Mouse (Mus musculus): Measurements from ENCODE around the gene Pigq. TPM values are rescaled to one million over a fixed set of nuclear protein-coding genes. Genes with fewer than 3 reads are reported as not detected.
A peak's percentile ranks its signal among the peaks of the same experiment; 100 is the strongest.

The Pigq gene
- total and polyA plus RNA-seq, 3 experiments, result 41.4 to 431 (median 136) TPM

DNA sequence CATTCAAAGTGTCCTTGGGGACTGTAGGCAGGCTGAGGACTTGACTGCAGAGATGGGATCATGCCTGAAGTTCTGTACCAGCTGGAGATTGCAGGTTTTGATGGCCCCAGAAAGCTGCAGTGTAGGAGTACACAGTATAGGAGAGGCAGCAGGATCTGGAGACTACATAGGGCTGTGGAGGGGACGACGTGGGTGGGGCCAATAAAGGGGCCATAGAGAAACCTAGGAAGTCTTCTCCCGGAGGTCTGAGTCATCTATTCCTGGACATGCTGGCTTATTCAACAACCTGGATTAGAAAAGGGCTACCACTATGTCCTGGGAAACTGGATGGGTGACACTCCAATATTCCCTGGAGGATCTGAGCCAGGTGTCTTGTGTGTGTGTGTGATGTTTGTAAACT, 11.0 kb upstream of the Pigq start:
- DNase-seq (ENCODE audit: low spot score) (no peak), ATAC-seq (ENCODE audit: extremely low read depth, insufficient number of reproducible peaks, low FRiP score, poor library complexity, severe bottlenecking) (no peak)
- H3K4me1 ChIP-seq (ENCODE audit: insufficient read depth, low read depth, low read length), result peaks cover 30% of the 10 kb centered on the region
- H3K9me3 ChIP-seq (replicated peaks), result peaks cover 5% of the 10 kb centered on the region
- no peak for TF ChIP-seq GATA1 (IDR thresholded peaks at IDR 0.05; ENCODE audit: borderline replicate concordance, low read length)
- no peak for TF ChIP-seq POLR2AphosphoS5 (IDR thresholded peaks at IDR 0.05; ENCODE audit: insufficient replicate concordance, low read depth, low read length)
- TF ChIP-seq GATA2 (IDR thresholded peaks at IDR 0.05; ENCODE audit: borderline replicate concordance, low read depth, low read length), result no peak
- TF ChIP-seq TAL1 (conservative IDR thresholded peaks at IDR 0.05; ENCODE audit: low read depth, low read length), result no peak
- no peak for TF ChIP-seq CTCF (IDR thresholded peaks at IDR 0.05; ENCODE audit: low read depth, low read length)
- H3K27me3 ChIP-seq (ENCODE audit: insufficient read depth, low read length), result peaks cover 27% of the 10 kb centered on the region
- H3K36me3 ChIP-seq (replicated peaks), result peaks cover 48% of the 10 kb centered on the region
- no peak overlapping the region for H3K4me3 ChIP-seq (ENCODE audit: low read depth, low read length)

DNA sequence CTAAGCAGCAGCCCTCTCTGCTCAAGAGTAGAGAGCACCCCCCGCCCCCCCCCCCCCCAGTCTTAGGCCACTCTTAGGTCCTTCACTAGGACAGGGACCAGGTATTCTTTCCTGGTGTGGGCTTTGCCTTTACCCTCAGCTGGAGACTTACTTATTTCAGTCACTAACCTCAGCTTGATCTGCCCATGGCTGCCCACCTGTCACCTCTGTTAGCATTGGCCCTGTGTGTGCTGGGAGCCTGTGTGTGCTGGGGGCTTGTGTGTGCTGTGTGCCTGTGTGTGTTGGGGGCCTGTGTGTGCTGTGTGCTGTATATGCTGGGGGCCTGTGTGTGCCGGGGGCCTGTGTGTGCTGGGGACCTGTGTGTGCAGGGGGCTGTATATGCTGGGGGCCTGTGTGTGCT, 9.9 kb upstream of the Pigq start:
- no peak for TF ChIP-seq POLR2AphosphoS5 (IDR thresholded peaks at IDR 0.05; ENCODE audit: insufficient replicate concordance, low read depth, low read length)
- no peak for TF ChIP-seq TAL1 (conservative IDR thresholded peaks at IDR 0.05; ENCODE audit: low read depth, low read length)
- no peak for TF ChIP-seq GATA1 (IDR thresholded peaks at IDR 0.05; ENCODE audit: borderline replicate concordance, low read length)
- no peak for TF ChIP-seq CTCF (IDR thresholded peaks at IDR 0.05; ENCODE audit: low read depth, low read length)
- TF ChIP-seq GATA2 (IDR thresholded peaks at IDR 0.05; ENCODE audit: borderline replicate concordance, low read depth, low read length), result no peak
- H3K9me3 ChIP-seq (replicated peaks), result peaks cover 5% of the 10 kb centered on the region
- peaks cover 38% of the 10 kb centered on the region for H3K27me3 ChIP-seq (ENCODE audit: insufficient read depth, low read length)

DNA sequence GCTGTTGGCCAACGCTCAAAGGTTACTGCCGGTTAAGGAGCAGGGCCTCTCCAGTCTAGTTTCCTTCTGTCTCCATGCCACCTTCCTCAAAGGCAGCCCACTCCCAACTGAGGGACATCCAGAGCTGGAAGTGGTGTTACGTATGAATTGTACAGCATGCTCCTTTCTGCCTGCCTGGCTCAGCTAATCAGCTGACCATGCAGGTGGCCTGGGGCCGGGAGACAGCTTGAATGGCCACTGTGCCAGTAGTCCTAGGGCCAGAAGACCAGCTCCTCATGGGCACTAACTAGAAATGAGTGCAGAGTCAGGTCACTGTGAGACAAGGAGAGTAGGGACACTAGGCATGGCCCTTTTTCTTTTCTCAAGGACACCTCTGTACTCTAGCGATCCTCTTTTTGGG, 8.4 kb upstream of the Pigq start:
- no peak for DNase-seq (ENCODE audit: low spot score)
- no peak for TF ChIP-seq POLR2AphosphoS5 (IDR thresholded peaks at IDR 0.05; ENCODE audit: insufficient replicate concordance, low read depth, low read length)
- no peak for TF ChIP-seq GATA1 (IDR thresholded peaks at IDR 0.05; ENCODE audit: borderline replicate concordance, low read length)
- no peak for TF ChIP-seq GATA2 (IDR thresholded peaks at IDR 0.05; ENCODE audit: borderline replicate concordance, low read depth, low read length)
- no peak for TF ChIP-seq TAL1 (conservative IDR thresholded peaks at IDR 0.05; ENCODE audit: low read depth, low read length)
- H3K27me3 ChIP-seq (ENCODE audit: insufficient read depth, low read length), result peaks cover 38% of the 10 kb centered on the region
- peaks cover 22% of the 10 kb centered on the region for H3K36me3 ChIP-seq (replicated peaks)
- no peak overlapping the region for H3K4me3 ChIP-seq (ENCODE audit: low read depth, low read length)
- peaks cover 28% of the 10 kb centered on the region for H3K4me1 ChIP-seq (ENCODE audit: insufficient read depth, low read depth, low read length)
- H3K9me3 ChIP-seq (replicated peaks), result peaks cover 5% of the 10 kb centered on the region
- no peak for ATAC-seq (ENCODE audit: extremely low read depth, insufficient number of reproducible peaks, low FRiP score, poor library complexity, severe bottlenecking)

More for the DNA sequence above, 9.9 kb upstream of the Pigq start:
- Histone ChIP-seq H3K4me1 (ENCODE audit: insufficient read depth, low read depth, low read length) (peaks cover 30% of the 10 kb centered on the region), H3K4me3 (ENCODE audit: low read depth, low read length) (no peak overlapping the region), H3K36me3 (replicated peaks) (peaks cover 38% of the 10 kb centered on the region)
- DNase-seq (ENCODE audit: low spot score) (no peak), ATAC-seq (ENCODE audit: extremely low read depth, insufficient number of reproducible peaks, low FRiP score, poor library complexity, severe bottlenecking) (no peak)

DNA sequence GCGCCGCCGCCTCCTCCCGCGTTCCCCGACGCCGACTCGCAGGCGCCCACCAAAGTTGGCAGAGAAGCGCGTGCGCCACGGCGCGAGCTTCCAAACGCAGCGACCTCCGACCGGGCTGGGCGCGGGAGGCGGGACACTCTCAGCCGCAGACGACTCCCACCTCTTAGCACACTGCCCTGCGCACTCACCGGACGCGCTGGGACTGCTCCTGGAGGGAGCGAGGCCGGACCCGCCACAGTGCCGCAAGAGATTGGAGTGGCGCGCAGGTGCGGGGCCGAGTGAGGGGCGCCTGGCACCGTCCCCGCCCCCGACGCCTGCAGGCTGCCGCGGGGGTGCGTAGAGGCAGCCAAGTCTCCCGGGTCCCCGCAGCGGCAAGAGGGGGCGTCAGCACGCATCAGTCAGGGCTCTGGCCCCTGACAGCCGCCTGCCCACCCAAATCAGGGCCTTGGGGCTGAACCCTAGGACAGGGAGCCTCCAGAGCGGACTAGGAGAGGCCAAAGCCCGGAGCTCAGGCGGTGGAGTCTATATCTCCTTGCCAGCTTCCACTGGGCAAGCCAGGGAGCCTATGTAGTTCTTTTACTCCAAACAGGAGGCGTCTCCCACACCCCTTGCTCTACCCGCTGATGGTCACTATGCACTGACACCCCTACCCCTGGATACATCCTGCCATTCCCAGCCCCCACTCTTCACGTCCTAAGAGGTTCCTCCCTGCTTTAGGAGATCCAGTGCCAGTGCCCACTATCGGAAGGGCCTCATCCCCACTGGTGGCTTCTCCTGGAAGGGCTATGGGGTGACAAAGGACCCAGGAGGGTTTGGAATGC, 7.3 kb upstream of the Pigq start, which contains the start of gene A930017K11Rik:
A930017K11Rik (minus strand) TSS at position 763 of the 821 bp plus-strand sequence.
- Histone ChIP-seq H3K27me3 (ENCODE audit: insufficient read depth, low read length) (peaks cover 38% of the 10 kb centered on the region), H3K36me3 (replicated peaks) (peaks cover 11% of the 10 kb centered on the region), H3K9me3 (replicated peaks) (peaks cover 5% of the 10 kb centered on the region), H3K4me3 (ENCODE audit: low read depth, low read length) (peak within 1 kb of the TSS; percentile 38; the same call in 1 of the 2 replicates), H3K4me1 (ENCODE audit: insufficient read depth, low read depth, low read length) (peaks cover 38% of the 10 kb centered on the region)
- TF ChIP-seq GATA1 (IDR thresholded peaks at IDR 0.05; ENCODE audit: borderline replicate concordance, low read length), result no peak
- TF ChIP-seq POLR2AphosphoS5 (IDR thresholded peaks at IDR 0.05; ENCODE audit: insufficient replicate concordance, low read depth, low read length), result no peak
- TF ChIP-seq CTCF (IDR thresholded peaks at IDR 0.05; ENCODE audit: low read depth, low read length), result no peak
- no peak for TF ChIP-seq TAL1 (conservative IDR thresholded peaks at IDR 0.05; ENCODE audit: low read depth, low read length)
- no peak for TF ChIP-seq GATA2 (IDR thresholded peaks at IDR 0.05; ENCODE audit: borderline replicate concordance, low read depth, low read length)
- ATAC-seq (ENCODE audit: extremely low read depth, insufficient number of reproducible peaks, low FRiP score, poor library complexity, severe bottlenecking) (no peak), DNase-seq (ENCODE audit: low spot score) (no peak)

DNA sequence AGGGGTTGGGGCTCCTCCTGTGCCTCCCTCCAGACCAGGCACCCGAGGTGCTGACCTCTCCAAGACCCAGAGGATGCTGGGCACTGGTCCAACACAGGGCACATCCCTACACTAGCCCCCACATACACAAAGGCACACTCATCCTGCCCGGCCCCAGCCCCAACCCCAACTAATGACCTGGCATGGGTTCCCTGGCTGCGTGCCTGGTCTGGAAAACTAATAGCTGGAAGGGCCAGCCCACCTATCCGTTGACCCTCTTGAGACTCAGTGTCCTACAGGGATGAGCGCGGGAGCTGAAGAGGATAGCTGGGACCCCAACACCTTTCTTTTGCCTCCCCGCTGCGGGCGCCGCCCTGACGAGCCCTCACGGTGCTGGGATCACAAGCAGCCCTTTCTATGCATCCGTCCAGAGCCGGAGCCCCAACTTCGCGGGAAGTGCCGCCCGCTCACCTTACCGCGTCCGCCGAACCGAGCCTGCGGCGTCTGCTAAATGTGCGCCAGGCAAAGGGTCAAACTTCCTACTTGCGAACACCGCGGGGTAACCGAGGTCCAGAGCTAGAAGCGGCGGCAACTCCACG, 6.6 kb upstream of the Pigq start:
- Histone ChIP-seq H3K4me3 (ENCODE audit: low read depth, low read length) (peak overlapping the region; percentile 38; the same call in 1 of the 2 replicates), H3K4me1 (ENCODE audit: insufficient read depth, low read depth, low read length) (peaks cover 45% of the 10 kb centered on the region), H3K36me3 (replicated peaks) (peaks cover 5% of the 10 kb centered on the region), H3K27me3 (ENCODE audit: insufficient read depth, low read length) (peaks cover 38% of the 10 kb centered on the region), H3K9me3 (replicated peaks) (peaks cover 5% of the 10 kb centered on the region)
- TF ChIP-seq GATA1 (IDR thresholded peaks at IDR 0.05; ENCODE audit: borderline replicate concordance, low read length) (no peak), GATA2 (IDR thresholded peaks at IDR 0.05; ENCODE audit: borderline replicate concordance, low read depth, low read length) (no peak), POLR2AphosphoS5 (IDR thresholded peaks at IDR 0.05; ENCODE audit: insufficient replicate concordance, low read depth, low read length) (no peak)
- ATAC-seq (ENCODE audit: extremely low read depth, insufficient number of reproducible peaks, low FRiP score, poor library complexity, severe bottlenecking), result no peak
- DNase-seq (ENCODE audit: low spot score), result no peak

DNA sequence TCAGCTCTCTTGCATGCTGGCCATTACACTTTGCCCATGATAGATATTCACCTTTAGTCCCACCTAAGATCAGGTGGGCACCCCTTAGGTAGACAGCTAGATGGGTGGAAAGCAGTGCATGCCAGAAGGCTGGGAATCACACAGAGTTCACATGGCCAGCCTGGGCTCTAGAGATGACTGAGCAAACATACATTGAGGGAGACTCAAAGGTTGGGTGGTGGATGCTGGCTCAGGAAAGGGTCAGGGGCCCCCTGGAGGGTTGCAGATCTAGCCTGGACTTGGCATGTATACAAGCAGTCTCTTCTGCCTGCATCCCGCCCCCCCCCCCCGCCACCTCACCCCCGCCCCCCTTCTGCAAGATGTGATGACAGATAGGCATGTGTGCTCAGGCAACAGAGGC, 6.0 kb upstream of the Pigq start:
- no peak for ATAC-seq (ENCODE audit: extremely low read depth, insufficient number of reproducible peaks, low FRiP score, poor library complexity, severe bottlenecking)
- H3K9me3 ChIP-seq (replicated peaks), result peaks cover 5% of the 10 kb centered on the region

More for the DNA sequence above, 6.0 kb upstream of the Pigq start:
- Histone ChIP-seq H3K4me1 (ENCODE audit: insufficient read depth, low read depth, low read length) (peaks cover 51% of the 10 kb centered on the region), H3K36me3 (replicated peaks) (peaks cover 3% of the 10 kb centered on the region), H3K4me3 (ENCODE audit: low read depth, low read length) (peak overlapping the region; percentile 38; the same call in 1 of the 2 replicates), H3K27me3 (ENCODE audit: insufficient read depth, low read length) (peaks cover 38% of the 10 kb centered on the region)
- TF ChIP-seq GATA1 (IDR thresholded peaks at IDR 0.05; ENCODE audit: borderline replicate concordance, low read length) (no peak), CTCF (IDR thresholded peaks at IDR 0.05; ENCODE audit: low read depth, low read length) (no peak), GATA2 (IDR thresholded peaks at IDR 0.05; ENCODE audit: borderline replicate concordance, low read depth, low read length) (no peak), TAL1 (conservative IDR thresholded peaks at IDR 0.05; ENCODE audit: low read depth, low read length) (no peak), POLR2AphosphoS5 (IDR thresholded peaks at IDR 0.05; ENCODE audit: insufficient replicate concordance, low read depth, low read length) (no peak)
- DNase-seq (ENCODE audit: low spot score), result no peak
